Mouse (Mus musculus): ENCODE measurements around the gene Oosp3. TPM values are rescaled to one million over a fixed set of nuclear protein-coding genes. Genes with fewer than 3 reads are reported as not detected.

Oosp3 gene
- polyA plus RNA-seq, 1 experiment: not detected

GRCm38 (mm10) chr19:11745680-11746079 lies 48.8 kb downstream of the Oosp3 start:
- Histone ChIP-seq H3K27ac (ENCODE audit: control insufficient read depth, insufficient read depth, low read depth, low read length) (no peak overlapping the region), H3K36me3 (ENCODE audit: control insufficient read depth, insufficient read depth, low read length) (no peaks in the 10 kb centered on the region), H3K4me1 (ENCODE audit: control insufficient read depth, insufficient read depth, low read length) (no peaks in the 10 kb centered on the region), H3K4me3 (ENCODE audit: control insufficient read depth, low read depth, low read length) (no peak overlapping the region), H3K27me3 (ENCODE audit: control insufficient read depth, insufficient read depth, low read length) (no peaks in the 10 kb centered on the region)
- TF ChIP-seq CTCF (IDR thresholded peaks at IDR 0.05; ENCODE audit: control insufficient read depth, insufficient read depth, insufficient replicate concordance, low read depth, low read length): no peak
- no peak for TF ChIP-seq POLR2A (IDR thresholded peaks at IDR 0.05; ENCODE audit: control insufficient read depth, low read depth, low read length)

GRCm38 (mm10) chr19:11747298-11747697 lies 50.4 kb downstream of the Oosp3 start, which contains the start of gene Gif:
TSS of gene Gif (plus strand) at chr19:11747554.
- no peak within 1 kb of the TSS for H3K4me3 ChIP-seq (ENCODE audit: control insufficient read depth, low read depth, low read length)
- H3K4me1 ChIP-seq (ENCODE audit: control insufficient read depth, insufficient read depth, low read length): no peaks in the 10 kb centered on the region
- H3K27me3 ChIP-seq (ENCODE audit: control insufficient read depth, insufficient read depth, low read length): no peaks in the 10 kb centered on the region
- no peak within 1 kb of the TSS for H3K27ac ChIP-seq (ENCODE audit: control insufficient read depth, insufficient read depth, low read depth, low read length)
- no peaks in the 10 kb centered on the region for H3K36me3 ChIP-seq (ENCODE audit: control insufficient read depth, insufficient read depth, low read length)
- TF ChIP-seq POLR2A (IDR thresholded peaks at IDR 0.05; ENCODE audit: control insufficient read depth, low read depth, low read length): no peak

Other genes with a start within 250 kb of the Oosp3 start
- 1.1 and 2.3 TPM in 2 replicates for gene Ms4a6c, start 227.7 kb upstream of the Oosp3 start, polyA plus RNA-seq (2012; rRNA removed)
- 1.9 and 3.8 TPM in 2 replicates for gene Gm8369, start 211.1 kb upstream of the Oosp3 start, polyA plus RNA-seq (2012; rRNA removed)
- gene Ms4a6b, start 180.5 kb upstream of the Oosp3 start, polyA plus RNA-seq (2012; rRNA removed): 1.2 and 1.6 TPM in 2 replicates
- gene Ms4a4d, start 160.3 kb upstream of the Oosp3 start, polyA plus RNA-seq (2012; rRNA removed): 1.8 and 2.3 TPM in 2 replicates
- gene Ms4a6d, start 92.2 kb upstream of the Oosp3 start, polyA plus RNA-seq (2012; rRNA removed): 0.32 and 0.79 TPM in 2 replicates
- gene Ms4a2, start 73.3 kb upstream of the Oosp3 start, polyA plus RNA-seq (2012; rRNA removed): not detected in 2 replicates
- gene Ms4a3, start 56.2 kb upstream of the Oosp3 start, polyA plus RNA-seq (2012; rRNA removed): not detected in 2 replicates
- not detected in 2 replicates for gene Oosp2, start 36.5 kb upstream of the Oosp3 start, polyA plus RNA-seq (2012; rRNA removed)
- gene Oosp1, start 5.9 kb upstream of the Oosp3 start, polyA plus RNA-seq (2012; rRNA removed): not detected in 2 replicates
- gene Gif, start 50.5 kb downstream of the Oosp3 start, polyA plus RNA-seq (2012; rRNA removed): 0.82 and 0.90 TPM in 2 replicates
- gene Mrpl16, start 73.3 kb downstream of the Oosp3 start, polyA plus RNA-seq (2012; rRNA removed): 19.5 and 20.4 TPM in 2 replicates
- 0.61 and 0.87 TPM in 2 replicates for gene Stx3, start 122.3 kb downstream of the Oosp3 start, polyA plus RNA-seq (2012; rRNA removed)
- gene Olfr1417, start 142.2 kb downstream of the Oosp3 start, polyA plus RNA-seq (2012; rRNA removed): not detected in 2 replicates
- not detected in 2 replicates for gene Olfr1418, start 164.0 kb downstream of the Oosp3 start, polyA plus RNA-seq (2012; rRNA removed)
- gene Olfr1419, start 178.1 kb downstream of the Oosp3 start, polyA plus RNA-seq (2012; rRNA removed): 0.05 and 0.06 TPM in 2 replicates
- gene Olfr1420, start 189.5 kb downstream of the Oosp3 start, polyA plus RNA-seq (2012; rRNA removed): not detected in 2 replicates
- 6.6 and 8.2 TPM in 2 replicates for gene Patl1, start 215.3 kb downstream of the Oosp3 start, polyA plus RNA-seq (2012; rRNA removed)